Mouse (Mus musculus) testis, adult 2 months (tissue): Measurements from ENCODE around the gene Rlbp1.

ENCODE experiments used
- CTCF ChIP-seq: fragments of 200-500 bp; IDR thresholded peaks from 2 replicates; pipeline ENCODE4 v1.5.1; 2012; ENCODE audit warnings: low read depth, mild to moderate bottlenecking, inconsistent platforms, low read length, moderate library complexity; ENCODE audit not compliant: control insufficient read depth, insufficient read depth, insufficient replicate concordance
- POLR2A ChIP-seq: fragments of 200-500 bp; IDR thresholded peaks from 2 replicates; pipeline ENCODE4 v1.6.1; 2012; ENCODE audit warnings: low read depth, mild to moderate bottlenecking, inconsistent platforms, low read length, moderate library complexity; ENCODE audit not compliant: control insufficient read depth

GRCm38 (mm10) chr7:79374017-79374416 lies 12.8 kb downstream of the Rlbp1 start:
- TF ChIP-seq CTCF (no peak), POLR2A (no peak)
